Mouse (Mus musculus) liver, postnatal 0 days (tissue): Measurements from ENCODE around the gene Vps18.

Source experiments
- CTCF ChIP-seq: sonication (generic); IDR thresholded peaks from 2 replicates; pipeline ENCODE4 v1.5.1; 2016; ENCODE audit warnings: antibody characterized with exemption, low read depth
- EP300 ChIP-seq: IDR thresholded peaks from 2 replicates; pipeline ENCODE4 v1.6.1; 2016; ENCODE audit warnings: antibody characterized with exemption, low read depth, mild to moderate bottlenecking

- TF ChIP-seq EP300 (no peak), CTCF (no peak)
Observed at GRCm38 (mm10) chr2:119262978-119263377, 25.6 kb upstream of the Vps18 start.
